Mouse (Mus musculus): Measurements from ENCODE around the gene Cntf.
"Not testable (repeated sequence)": the region's sequence is repeated elsewhere in the genome, so short reads cannot be mapped to it uniquely, and the experiment has no call there.

The Cntf gene

GRCm38 (mm10) chr19:12762212-12763130, 3.0 kb downstream of the Cntf start:
- peak in 1 of 2 experiments; percentile 34 for DNase-seq (ENCODE audit: low spot score in 2 of 2)

GRCm38 (mm10) chr19:12759656-12760055, 5.8 kb downstream of the Cntf start:
- DNase-seq (ENCODE audit: low spot score in 2 of 2), result no peak

GRCm38 (mm10) chr19:12758936-12759478, 6.4 kb downstream of the Cntf start:
- no peak for DNase-seq (ENCODE audit: low spot score in 2 of 2)

GRCm38 (mm10) chr19:12756286-12756685, 9.1 kb downstream of the Cntf start:
- no peak for DNase-seq (ENCODE audit: low spot score in 2 of 2)

GRCm38 (mm10) chr19:12731950-12732349, 33.5 kb downstream of the Cntf start:
- DNase-seq (ENCODE audit: low spot score in 2 of 2), result no peak

GRCm38 (mm10) chr19:12731036-12731435, 34.4 kb downstream of the Cntf start:
- DNase-seq (ENCODE audit: low spot score in 2 of 2), result no peak

- DNase-seq (ENCODE audit: low spot score in 2 of 2), result no peak
These were observed 39.6 kb downstream of the Cntf start for GRCm38 (mm10) chr19:12725851-12726250.

GRCm38 (mm10) chr19:12722308-12722707, 43.1 kb downstream of the Cntf start:
- peak; percentile 5 to 46 for DNase-seq (ENCODE audit: low spot score in 2 of 2)

- not testable (repeated sequence) for DNase-seq (ENCODE audit: low spot score in 2 of 2)
These were observed 43.8 kb downstream of the Cntf start for GRCm38 (mm10) chr19:12721596-12721995.

GRCm38 (mm10) chr19:12720919-12721318, 44.5 kb downstream of the Cntf start:
- not testable (repeated sequence) for DNase-seq (ENCODE audit: low spot score in 2 of 2)

GRCm38 (mm10) chr19:12720463-12720862, 45.0 kb downstream of the Cntf start:
- no peak for DNase-seq (ENCODE audit: low spot score in 2 of 2)

GRCm38 (mm10) chr19:12719189-12719588, 46.2 kb downstream of the Cntf start:
- DNase-seq (ENCODE audit: low spot score in 2 of 2), result no peak

All from spleen, postnatal 10 days (tissue).